Mouse (Mus musculus) thymus, adult 2 months (tissue): ENCODE results near the gene Krtap4-13.
"Not testable (repeated sequence)": the region's sequence is repeated elsewhere in the genome, so short reads cannot be mapped to it uniquely, and the experiment has no call there.

Experiments used
- CTCF ChIP-seq: fragments of 200-500 bp; IDR thresholded peaks from 2 replicates; pipeline ENCODE4 v1.5.1; 2012; ENCODE audit warnings: mild to moderate bottlenecking, control low read depth, low read length, moderate library complexity, borderline replicate concordance; ENCODE audit not compliant: control insufficient read depth, poor library complexity, insufficient read depth; ENCODE audit errors: extremely low read depth
- POLR2A ChIP-seq: fragments of 200-500 bp; IDR thresholded peaks from 2 replicates; pipeline ENCODE4 v1.6.1; 2012; ENCODE audit warnings: mild to moderate bottlenecking, low read length, control low read depth, moderate library complexity; ENCODE audit not compliant: control insufficient read depth, poor library complexity, insufficient read depth; ENCODE audit errors: extremely low read depth

GRCm38 (mm10) chr11:99798832-99799231, 10.9 kb downstream of the Krtap4-13 start, which contains the start of gene Gm11569:
- TF ChIP-seq CTCF, POLR2A: not testable (repeated sequence)
